Mouse (Mus musculus) adrenal gland, postnatal 14 days (tissue): ENCODE data around the gene Mid1. TPM values are rescaled to one million over a fixed set of nuclear protein-coding genes. Genes with fewer than 3 reads are reported as not detected.

Experiments
- DNase-seq: peaks from one replicate; pipeline ENCODE4 v3.0.0; 2021; ENCODE audit warnings: mixed read lengths
- total RNA-seq: library from RNA; stranded (reverse); gene quantifications from 2 replicates; pipeline ENCODE4 v1.2.3, GENCODE M21; 2021

Gene Mid1
- total RNA-seq, 1 experiment from 2014 or later = 24.7 TPM

- DNase-seq = peak; percentile 85
Observed at GRCm38 (mm10) chrX:170017333-170018245, 332.6 kb downstream of the Mid1 start.

- peak; percentile 61 for DNase-seq
Observed at GRCm38 (mm10) chrX:170018571-170019218, 333.7 kb downstream of the Mid1 start.

- DNase-seq = peak; percentile 42
Observed at GRCm38 (mm10) chrX:170019219-170019953, 334.4 kb downstream of the Mid1 start.

- DNase-seq = peak; percentile 88
Observed at GRCm38 (mm10) chrX:170019954-170020689, 335.1 kb downstream of the Mid1 start.

GRCm38 (mm10) chrX:170020690-170021050 is 335.7 kb downstream of the Mid1 start:
- peak; percentile 82 for DNase-seq

- peak; percentile 20 for DNase-seq
Observed at GRCm38 (mm10) chrX:170021205-170021604, 336.2 kb downstream of the Mid1 start.

GRCm38 (mm10) chrX:170021750-170022461 is 336.9 kb downstream of the Mid1 start:
- peak; percentile 72 for DNase-seq

Other genes with a start within 250 kb of the Mid1 start
- gene 4933400A11Rik, start 94.4 kb downstream of the Mid1 start, total RNA-seq = not detected in 2 replicates